Mouse (Mus musculus) liver, postnatal 0 days (tissue): ENCODE results near the gene Ppp4r3a. TPM values are rescaled to one million over a fixed set of nuclear protein-coding genes. Genes with fewer than 3 reads are reported as not detected.

ENCODE experiments used
- ATAC-seq: fragments of 200-750 bp; cut with Nextera tagmentation; 2 replicates; pipeline ENCODE4 v1.8.0; 2017; ENCODE audit warnings: mild to moderate bottlenecking, moderate library complexity
- DNase-seq: peaks from one replicate; pipeline ENCODE4 v3.0.0-alpha.2; 2016
- H3K27ac ChIP-seq: fragments of 300-500 bp; sonication (generic); 2 replicates; pipeline ENCODE4 v1.5.1; 2014; ENCODE audit warnings: antibody characterized with exemption, moderate library complexity, mild to moderate bottlenecking, low read depth
- H3K27me3 ChIP-seq: fragments of 300-500 bp; sonication (generic); 2 replicates; pipeline ENCODE4 v1.6.1; 2014; ENCODE audit warnings: low read length, control low read depth, mixed read lengths; ENCODE audit not compliant: insufficient read depth
- H3K36me3 ChIP-seq: fragments of 300-500 bp; sonication (generic); replicated peaks from 2 replicates; pipeline ENCODE4 v1.6.1; 2014; ENCODE audit warnings: mild to moderate bottlenecking, control low read depth, low read length, moderate library complexity, mixed read lengths; ENCODE audit not compliant: insufficient read depth
- H3K4me1 ChIP-seq: fragments of 300-500 bp; sonication (generic); 2 replicates; pipeline ENCODE4 v1.6.1; 2014; ENCODE audit warnings: antibody characterized with exemption, mild to moderate bottlenecking, control low read depth; ENCODE audit not compliant: insufficient read depth
- H3K4me2 ChIP-seq: fragments of 300-500 bp; sonication (generic); 2 replicates; pipeline ENCODE4 v1.6.1; 2014; ENCODE audit warnings: low read depth, mild to moderate bottlenecking, low read length, moderate library complexity, mixed read lengths
- H3K4me3 ChIP-seq: fragments of 300-500 bp; sonication (generic); 2 replicates; pipeline ENCODE4 v1.5.1; 2014; ENCODE audit warnings: low read depth, low read length
- H3K9ac ChIP-seq: fragments of 300-500 bp; sonication (generic); replicated peaks from 2 replicates; pipeline ENCODE4 v1.6.1; 2014; ENCODE audit warnings: mild to moderate bottlenecking, moderate library complexity
- H3K9me3 ChIP-seq: fragments of 300-500 bp; sonication (generic); 2 replicates; pipeline ENCODE4 v1.6.1; 2016; ENCODE audit warnings: mild to moderate bottlenecking, control low read depth, low read length, mixed read lengths
- EP300 ChIP-seq: IDR thresholded peaks from 2 replicates; pipeline ENCODE4 v1.6.1; 2016; ENCODE audit warnings: antibody characterized with exemption, low read depth, mild to moderate bottlenecking
- WGBS: fragments of 180-500 bp; shearing (Covaris S2); extraction: QIAGEN DNeasy Blood & Tissue Kit; methylation state at CpG from one replicate; pipeline ENCODE4 v1.1.7; 2014; ENCODE audit not compliant: insufficient replicate concordance; 5-methylcytosine and 5-hydroxymethylcytosine counted together
- microRNA counts: library from miRNA; unstranded; fragments of <30 nt; microRNA quantifications from one replicate; lab custom pipeline; 2015
- microRNA-seq: library from miRNA; unstranded; fragments of <30 nt; microRNA quantifications from one replicate; pipeline ENCODE4, GENCODE M21; 2016
- polyA plus RNA-seq: library from polyadenylated mRNA; unstranded; fragments of >200 nt; fragmentation: Nextera tagmentation; extraction: Ambion mirVana; gene quantifications from 2 replicates; pipeline ENCODE4 v1.2.1, GENCODE M21; 2015

Ppp4r3a gene
- polyA plus RNA-seq, 1 experiment from 2014 or later = 14.1 TPM

DNA sequence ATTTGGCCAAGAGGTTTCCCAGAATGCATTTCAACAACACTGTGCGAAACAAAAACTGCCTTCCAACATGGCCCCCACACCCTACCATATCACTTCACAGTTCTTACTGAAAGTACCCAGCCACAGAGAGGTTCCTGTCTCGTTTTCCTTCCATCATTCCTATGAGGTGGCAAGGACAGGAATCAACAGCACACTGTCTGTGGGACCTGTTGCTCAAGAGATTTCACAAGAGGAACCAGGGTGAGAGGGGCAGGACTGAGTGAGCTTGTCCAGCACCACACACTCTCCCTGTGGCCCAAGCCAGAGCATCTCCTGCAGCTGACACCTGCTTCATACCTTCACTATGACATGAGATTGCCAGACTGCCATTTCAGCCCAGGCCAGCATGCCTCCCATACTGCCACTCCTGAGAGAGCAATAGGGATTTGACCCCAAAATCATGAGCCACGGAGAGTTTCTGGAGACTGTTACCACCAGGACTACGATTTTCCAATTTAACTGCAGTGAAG lies 93.7 kb downstream of the Ppp4r3a start:
- peak; percentile 69 for ATAC-seq
- no peaks in the 10 kb centered on the region for H3K9me3 ChIP-seq

More for the DNA sequence above, 93.7 kb downstream of the Ppp4r3a start:
- 0 out of 2 replicates have a peak overlapping the region, but pooled peaks have one; percentile 16 for H3K27ac ChIP-seq
- 69% methylated on average over 4 of the region's 4 CpGs for WGBS
- no peaks in the 10 kb centered on the region for H3K27me3 ChIP-seq
- TF ChIP-seq EP300 = no peak
- peaks cover 3% of the 10 kb centered on the region for H3K4me1 ChIP-seq
- no peak overlapping the region for H3K9ac ChIP-seq
- no peak for DNase-seq
- H3K36me3 ChIP-seq = no peaks in the 10 kb centered on the region
- no peak overlapping the region for H3K4me3 ChIP-seq
- H3K4me2 ChIP-seq = no peak overlapping the region

MicroRNA genes within 50 kb of the gene (microRNA counts, 519-probe panel; counts per million panel counts)
- microRNA mmu-miR-1190 (lab: Ali Mortazavi, UCI) = not detected

Small RNA genes lying within 50 kb of the gene (microRNA-seq; reads per million reads assigned to microRNA genes)
- not detected for gene Mir1190

Other genes with a start within 250 kb of the Ppp4r3a start
- 0.12 and 0.33 TPM in 2 replicates for gene Gpr68, start 175.5 kb downstream of the Ppp4r3a start, polyA plus RNA-seq
- 3.6 and 4.2 TPM in 2 replicates for gene Ccdc88c, start 54.6 kb downstream of the Ppp4r3a start, polyA plus RNA-seq